Mouse (Mus musculus): Measurements from ENCODE around the gene Tbc1d8. TPM values are rescaled to one million over a fixed set of nuclear protein-coding genes. Genes with fewer than 3 reads are reported as not detected.
A peak's percentile ranks its signal among the peaks of the same experiment; 100 is the strongest.

Tbc1d8 gene
- polyA plus RNA-seq, 1 experiment from 2014 or later, result 6.4 TPM

DNA sequence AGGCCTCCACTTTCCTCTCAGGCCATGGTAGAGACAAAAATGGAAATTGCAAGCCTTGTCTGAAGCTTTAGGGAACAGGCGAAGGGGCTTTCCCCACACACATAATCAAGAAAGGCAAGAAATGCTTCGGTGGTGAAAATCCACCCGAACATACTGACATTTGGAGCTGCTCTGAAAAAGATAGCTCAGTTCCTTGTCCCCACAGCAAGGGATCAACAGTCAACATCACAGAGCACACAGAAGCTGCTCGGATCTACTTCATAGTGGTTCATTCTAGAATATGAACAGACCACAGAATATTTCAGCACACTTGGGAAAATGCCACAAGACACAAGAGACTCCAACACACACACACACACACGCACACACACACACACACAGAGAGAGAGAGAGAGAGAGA, 14.6 kb upstream of the Tbc1d8 start:
- Histone ChIP-seq H3K9ac (ENCODE audit: low read length) (no peak overlapping the region), H3K36me3 (ENCODE audit: control insufficient read depth, insufficient read depth, low read length) (no peaks in the 10 kb centered on the region), H3K27me3 (ENCODE audit: control insufficient read depth, insufficient read depth, low read length) (no peaks in the 10 kb centered on the region), H3K4me1 (ENCODE audit: control insufficient read depth, insufficient read depth, low read length) (no peaks in the 10 kb centered on the region), H3K9me3 (ENCODE audit: control insufficient read depth, low read length) (no peaks in the 10 kb centered on the region), H3K4me2 (ENCODE audit: low read depth) (no peak overlapping the region), H3K4me3 (ENCODE audit: low read depth, low read length) (no peak overlapping the region), H3K27ac (ENCODE audit: low read depth, low read length) (no peak overlapping the region)
- no peak for ATAC-seq (ENCODE audit: insufficient read depth, low FRiP score, low TSS enrichment)
- 90% methylated on average over 5 of the region's 5 CpGs for WGBS
- no peak for DNase-seq (ENCODE audit: low spot score)

DNA sequence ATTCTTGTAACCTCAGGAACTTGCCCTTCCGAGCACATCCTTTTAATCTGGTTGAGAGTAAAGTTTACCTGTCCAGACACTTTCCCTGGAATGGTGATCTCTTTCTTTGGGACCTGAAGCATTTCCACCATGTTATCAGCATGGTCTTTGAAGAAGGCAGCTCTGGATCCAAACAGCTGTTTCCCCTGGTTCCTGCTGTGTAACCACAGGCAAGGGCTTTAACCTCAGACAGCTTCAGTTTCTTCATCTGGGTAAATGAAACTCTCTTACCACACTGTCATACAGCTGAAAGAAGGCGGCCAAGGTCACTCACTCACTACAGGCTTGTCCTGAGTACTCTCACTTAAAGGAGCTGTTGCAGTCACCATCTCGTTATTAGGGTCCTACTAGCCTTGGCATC, 8.8 kb upstream of the Tbc1d8 start:
- Histone ChIP-seq H3K4me1 (ENCODE audit: control insufficient read depth, insufficient read depth, low read length) (no peaks in the 10 kb centered on the region), H3K4me2 (ENCODE audit: low read depth) (no peak overlapping the region), H3K36me3 (ENCODE audit: control insufficient read depth, insufficient read depth, low read length) (no peaks in the 10 kb centered on the region), H3K9me3 (ENCODE audit: control insufficient read depth, low read length) (no peaks in the 10 kb centered on the region), H3K27ac (ENCODE audit: low read depth, low read length) (no peak overlapping the region), H3K9ac (ENCODE audit: low read length) (no peak overlapping the region), H3K4me3 (ENCODE audit: low read depth, low read length) (no peak overlapping the region), H3K27me3 (ENCODE audit: control insufficient read depth, insufficient read depth, low read length) (no peaks in the 10 kb centered on the region)
- no peak for DNase-seq (ENCODE audit: low spot score)
- ATAC-seq (ENCODE audit: insufficient read depth, low FRiP score, low TSS enrichment), result no peak
- 82% methylated on average over 3 of the region's 3 CpGs for WGBS

DNA sequence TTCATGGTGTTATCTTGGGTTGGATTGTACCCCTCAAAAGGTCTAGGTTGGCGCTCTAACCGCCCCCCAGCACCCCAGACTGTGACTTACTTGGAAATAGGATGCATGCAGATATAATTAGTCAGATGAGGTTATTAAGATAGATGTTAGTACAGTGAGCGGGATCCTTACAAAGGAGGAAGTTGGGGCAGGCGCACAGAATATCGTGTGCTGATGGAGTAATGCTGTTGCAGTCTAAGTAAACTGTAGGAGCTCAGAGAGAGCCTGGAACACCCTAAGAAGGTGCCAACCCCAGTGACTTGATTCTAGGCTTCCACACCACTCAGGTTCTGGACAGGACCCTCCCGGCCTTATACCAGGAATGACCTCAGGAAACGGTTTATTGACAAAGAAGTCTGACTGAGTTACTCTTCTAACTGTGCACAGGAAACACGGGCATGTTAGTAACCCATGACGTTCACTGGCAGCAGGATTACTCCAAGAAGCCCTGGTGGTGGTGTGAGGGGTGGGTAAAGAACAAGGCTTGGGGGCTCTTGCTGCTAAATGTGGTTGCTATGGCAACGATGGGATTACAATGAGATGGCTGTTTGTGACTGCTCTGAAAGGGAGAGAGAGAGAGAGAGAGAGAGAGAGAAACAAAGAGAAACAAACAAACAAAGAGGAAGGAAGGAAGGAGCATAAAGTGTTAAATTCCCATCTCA, 3.7 kb upstream of the Tbc1d8 start:
- Histone ChIP-seq H3K4me3 (ENCODE audit: low read depth, low read length) (no peak overlapping the region), H3K27ac (ENCODE audit: low read depth, low read length) (no peak overlapping the region), H3K36me3 (ENCODE audit: control insufficient read depth, insufficient read depth, low read length) (no peaks in the 10 kb centered on the region), H3K9ac (ENCODE audit: low read length) (no peak overlapping the region), H3K4me1 (ENCODE audit: control insufficient read depth, insufficient read depth, low read length) (peaks cover 5% of the 10 kb centered on the region; the same call in 1 of the 2 replicates), H3K27me3 (ENCODE audit: control insufficient read depth, insufficient read depth, low read length) (no peaks in the 10 kb centered on the region; the same call in 1 of the 2 replicates), H3K9me3 (ENCODE audit: control insufficient read depth, low read length) (no peaks in the 10 kb centered on the region), H3K4me2 (ENCODE audit: low read depth) (no peak overlapping the region)
- DNase-seq (ENCODE audit: low spot score) (no peak), ATAC-seq (ENCODE audit: insufficient read depth, low FRiP score, low TSS enrichment) (no peak)
- 56% methylated on average over 10 of the region's 10 CpGs for WGBS

DNA sequence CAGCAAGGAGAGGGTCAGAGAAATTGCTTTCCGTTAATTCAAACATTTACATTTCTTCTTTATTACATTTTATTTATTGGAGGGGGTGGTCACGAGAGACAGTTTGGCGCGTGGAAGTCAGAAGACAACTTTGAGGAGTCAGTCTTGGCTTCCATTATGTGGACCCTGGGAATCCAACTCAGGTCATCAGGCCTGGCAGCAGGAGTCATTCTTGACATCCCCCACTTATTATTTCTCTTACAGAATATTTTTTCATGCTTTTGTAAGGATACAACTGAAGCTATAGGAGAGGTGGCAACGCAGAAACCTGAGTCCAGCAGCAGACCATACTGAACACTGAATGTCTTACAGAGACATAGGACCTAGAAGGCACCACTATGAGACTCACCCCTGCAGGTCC, 699 bp upstream of the Tbc1d8 start:
- DNase-seq (ENCODE audit: low spot score) (no peak), ATAC-seq (ENCODE audit: insufficient read depth, low FRiP score, low TSS enrichment) (no peak)
- no peak overlapping the region; the same call in 1 of the 2 replicates for H3K4me2 ChIP-seq (ENCODE audit: low read depth)
- no peak overlapping the region for H3K4me3 ChIP-seq (ENCODE audit: low read depth, low read length)
- H3K9ac ChIP-seq (ENCODE audit: low read length), result no peak overlapping the region
- H3K9me3 ChIP-seq (ENCODE audit: control insufficient read depth, low read length), result no peaks in the 10 kb centered on the region
- no peaks in the 10 kb centered on the region; the same call in 1 of the 2 replicates for H3K27me3 ChIP-seq (ENCODE audit: control insufficient read depth, insufficient read depth, low read length)
- H3K27ac ChIP-seq (ENCODE audit: low read depth, low read length), result no peak overlapping the region
- H3K36me3 ChIP-seq (ENCODE audit: control insufficient read depth, insufficient read depth, low read length), result no peaks in the 10 kb centered on the region
- WGBS, result 60% methylated on average over 5 of the region's 5 CpGs
- peaks cover 5% of the 10 kb centered on the region; the same call in 1 of the 2 replicates for H3K4me1 ChIP-seq (ENCODE audit: control insufficient read depth, insufficient read depth, low read length)

DNA sequence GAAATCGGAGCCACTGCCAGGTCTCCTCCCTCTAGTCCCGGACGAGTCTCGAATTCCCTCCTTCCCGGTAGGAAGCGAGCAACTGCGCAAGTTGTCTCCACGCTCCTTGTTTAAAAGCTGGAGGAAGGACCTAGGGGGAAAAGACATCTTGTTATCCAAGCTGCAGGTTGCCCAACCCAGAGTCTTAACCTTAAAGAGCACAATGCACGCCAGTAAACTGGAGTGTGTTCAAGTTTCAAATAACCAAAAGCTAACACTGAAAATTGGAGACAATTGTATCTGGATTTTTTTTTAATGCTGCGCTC, 293 bp upstream of the Tbc1d8 start:
- DNase-seq (ENCODE audit: low spot score), result no peak
- Histone ChIP-seq H3K27me3 (ENCODE audit: control insufficient read depth, insufficient read depth, low read length) (no peaks in the 10 kb centered on the region; the same call in 1 of the 2 replicates), H3K27ac (ENCODE audit: low read depth, low read length) (no peak overlapping the region), H3K9ac (ENCODE audit: low read length) (peak overlapping the region; percentile 8; the same call in 1 of the 2 replicates), H3K9me3 (ENCODE audit: control insufficient read depth, low read length) (no peaks in the 10 kb centered on the region), H3K4me2 (ENCODE audit: low read depth) (peak overlapping the region; percentile 98), H3K36me3 (ENCODE audit: control insufficient read depth, insufficient read depth, low read length) (no peaks in the 10 kb centered on the region), H3K4me1 (ENCODE audit: control insufficient read depth, insufficient read depth, low read length) (peaks cover 5% of the 10 kb centered on the region; the same call in 1 of the 2 replicates), H3K4me3 (ENCODE audit: low read depth, low read length) (peak overlapping the region; percentile 52)
- ATAC-seq (ENCODE audit: insufficient read depth, low FRiP score, low TSS enrichment), result no peak; the same call in 1 of the 2 replicates
- WGBS, result 5% methylated on average over 10 of the region's 10 CpGs

DNA sequence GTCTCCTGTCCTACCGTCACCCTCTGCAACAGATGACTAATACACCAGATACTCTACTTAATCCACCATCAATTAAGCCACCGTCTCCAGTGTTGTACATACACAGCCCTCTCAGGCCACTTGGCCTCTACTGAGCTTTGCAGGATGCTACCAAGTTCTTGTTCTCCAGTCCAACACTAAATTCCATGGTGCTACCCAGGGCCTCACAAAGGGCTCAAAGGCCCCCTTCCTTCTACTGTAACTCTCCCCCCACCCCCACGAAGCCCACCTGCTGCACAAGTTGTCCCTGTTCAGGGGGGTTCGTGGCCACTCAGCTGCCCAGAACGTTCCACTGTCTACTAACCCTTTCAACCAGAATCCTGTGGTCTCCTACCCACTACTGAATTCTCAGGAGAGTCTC, 1.5 kb downstream of the Tbc1d8 start:
- WGBS, result 84% methylated on average over 5 of the region's 5 CpGs
- H3K27me3 ChIP-seq (ENCODE audit: control insufficient read depth, insufficient read depth, low read length), result no peaks in the 10 kb centered on the region; the same call in 1 of the 2 replicates
- no peaks in the 10 kb centered on the region for H3K9me3 ChIP-seq (ENCODE audit: control insufficient read depth, low read length)
- no peak overlapping the region for H3K9ac ChIP-seq (ENCODE audit: low read length)
- DNase-seq (ENCODE audit: low spot score) (no peak), ATAC-seq (ENCODE audit: insufficient read depth, low FRiP score, low TSS enrichment) (no peak)
- H3K4me3 ChIP-seq (ENCODE audit: low read depth, low read length), result no peak overlapping the region
- H3K27ac ChIP-seq (ENCODE audit: low read depth, low read length), result no peak overlapping the region
- H3K4me1 ChIP-seq (ENCODE audit: control insufficient read depth, insufficient read depth, low read length), result peaks cover 5% of the 10 kb centered on the region; the same call in 1 of the 2 replicates
- H3K36me3 ChIP-seq (ENCODE audit: control insufficient read depth, insufficient read depth, low read length), result no peaks in the 10 kb centered on the region
- peak overlapping the region; percentile 98; the same call in 1 of the 2 replicates for H3K4me2 ChIP-seq (ENCODE audit: low read depth)

DNA sequence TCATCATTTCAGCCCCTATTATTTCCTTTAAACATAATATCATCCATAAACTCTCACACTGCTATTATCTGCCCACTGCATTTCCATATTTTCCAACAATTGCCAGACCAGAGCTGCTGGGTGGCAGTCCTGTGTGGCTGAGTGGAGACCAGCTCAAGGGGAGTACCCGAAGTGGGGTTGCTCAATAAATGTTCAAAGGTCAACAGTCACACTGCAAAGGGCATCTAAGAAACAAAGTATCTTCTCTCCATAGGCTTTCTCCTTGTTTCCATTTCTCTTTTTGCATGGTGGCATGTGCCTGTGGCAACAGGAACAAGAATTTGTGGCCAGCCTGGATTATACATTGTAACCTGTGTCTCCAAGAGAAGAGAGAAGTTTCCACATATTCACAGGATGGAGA, 2.2 kb downstream of the Tbc1d8 start:
- Histone ChIP-seq H3K27me3 (ENCODE audit: control insufficient read depth, insufficient read depth, low read length) (no peaks in the 10 kb centered on the region; the same call in 1 of the 2 replicates), H3K9ac (ENCODE audit: low read length) (no peak overlapping the region), H3K36me3 (ENCODE audit: control insufficient read depth, insufficient read depth, low read length) (no peaks in the 10 kb centered on the region), H3K4me1 (ENCODE audit: control insufficient read depth, insufficient read depth, low read length) (peaks cover 5% of the 10 kb centered on the region; the same call in 1 of the 2 replicates), H3K4me2 (ENCODE audit: low read depth) (no peak overlapping the region), H3K4me3 (ENCODE audit: low read depth, low read length) (no peak overlapping the region), H3K27ac (ENCODE audit: low read depth, low read length) (no peak overlapping the region), H3K9me3 (ENCODE audit: control insufficient read depth, low read length) (no peaks in the 10 kb centered on the region)
- 83% methylated on average over 1 of the region's 1 CpGs for WGBS
- no peak for ATAC-seq (ENCODE audit: insufficient read depth, low FRiP score, low TSS enrichment)
- DNase-seq (ENCODE audit: low spot score), result no peak

DNA sequence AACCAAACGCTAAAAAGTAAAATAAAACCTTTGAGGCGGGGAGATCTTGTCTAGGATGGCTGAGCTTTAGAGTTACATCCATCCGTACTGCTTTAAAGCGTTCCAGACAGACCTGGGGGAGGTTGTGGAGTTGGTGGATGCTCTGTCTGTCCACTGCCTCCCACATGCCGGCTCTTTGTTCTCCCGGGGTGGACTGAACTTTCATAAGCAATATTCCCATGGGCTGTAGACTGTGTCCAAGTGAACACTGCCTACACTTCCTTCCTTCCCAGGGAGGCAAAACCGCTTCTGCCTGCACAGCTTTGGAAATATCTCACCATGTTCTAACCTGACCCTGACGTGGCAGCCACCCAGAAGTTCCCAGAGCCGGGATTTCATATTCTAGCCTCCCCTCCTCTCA, 4.0 kb downstream of the Tbc1d8 start:
- Histone ChIP-seq H3K27ac (ENCODE audit: low read depth, low read length) (no peak overlapping the region), H3K36me3 (ENCODE audit: control insufficient read depth, insufficient read depth, low read length) (no peaks in the 10 kb centered on the region), H3K4me3 (ENCODE audit: low read depth, low read length) (no peak overlapping the region), H3K9me3 (ENCODE audit: control insufficient read depth, low read length) (no peaks in the 10 kb centered on the region), H3K4me2 (ENCODE audit: low read depth) (no peak overlapping the region), H3K27me3 (ENCODE audit: control insufficient read depth, insufficient read depth, low read length) (no peaks in the 10 kb centered on the region; the same call in 1 of the 2 replicates), H3K4me1 (ENCODE audit: control insufficient read depth, insufficient read depth, low read length) (peaks cover 5% of the 10 kb centered on the region; the same call in 1 of the 2 replicates), H3K9ac (ENCODE audit: low read length) (no peak overlapping the region)
- DNase-seq (ENCODE audit: low spot score) (no peak), ATAC-seq (ENCODE audit: insufficient read depth, low FRiP score, low TSS enrichment) (no peak)
- WGBS, result 89% methylated on average over 9 of the region's 9 CpGs

DNA sequence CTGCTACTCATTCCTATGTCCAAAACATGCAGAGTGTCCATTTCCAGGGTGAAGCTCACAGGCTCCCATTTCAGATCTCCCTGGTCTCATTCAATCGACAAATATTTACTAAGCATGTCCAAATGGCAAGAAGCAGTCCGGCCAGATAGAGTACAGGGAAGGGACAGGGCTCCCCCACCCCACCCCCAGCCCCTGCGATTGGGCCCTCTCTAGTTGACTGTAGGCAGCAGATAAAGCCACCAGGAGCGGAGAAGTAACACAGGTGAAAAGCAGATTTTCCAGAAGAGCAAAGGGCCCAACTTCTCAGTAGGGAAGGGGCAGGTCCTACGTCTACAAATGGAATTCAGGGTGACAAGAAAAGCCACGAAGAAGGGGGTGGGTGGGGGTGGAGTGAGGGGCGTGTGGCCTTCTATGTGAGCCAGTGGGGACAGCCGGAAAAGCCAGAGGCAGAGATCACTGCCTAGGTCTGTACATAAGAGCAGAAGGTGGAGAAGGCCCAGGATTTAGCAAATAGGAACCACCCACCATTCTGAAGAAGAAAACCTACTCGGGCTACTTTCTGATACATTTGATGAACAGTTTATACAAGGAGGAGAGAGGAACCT, 7.2 kb downstream of the Tbc1d8 start:
- DNase-seq (ENCODE audit: low spot score) (no peak), ATAC-seq (ENCODE audit: insufficient read depth, low FRiP score, low TSS enrichment) (no peak)
- Histone ChIP-seq H3K4me1 (ENCODE audit: control insufficient read depth, insufficient read depth, low read length) (no peaks in the 10 kb centered on the region), H3K4me3 (ENCODE audit: low read depth, low read length) (no peak overlapping the region), H3K4me2 (ENCODE audit: low read depth) (no peak overlapping the region), H3K36me3 (ENCODE audit: control insufficient read depth, insufficient read depth, low read length) (no peaks in the 10 kb centered on the region), H3K9ac (ENCODE audit: low read length) (no peak overlapping the region), H3K9me3 (ENCODE audit: control insufficient read depth, low read length) (no peaks in the 10 kb centered on the region), H3K27me3 (ENCODE audit: control insufficient read depth, insufficient read depth, low read length) (no peaks in the 10 kb centered on the region), H3K27ac (ENCODE audit: low read depth, low read length) (no peak overlapping the region)
- 81% methylated on average over 9 of the region's 9 CpGs for WGBS

All from neural tube, embryonic 11.5 days (tissue).